Mouse (Mus musculus) ES-Bruce4 (cell line): Measurements from ENCODE around the gene Cd9. TPM values are rescaled to one million over a fixed set of nuclear protein-coding genes. Genes with fewer than 3 reads are reported as not detected.

Experiments used
- H3K27ac ChIP-seq: 2 replicates; pipeline ENCODE4 v1.5.1; 2012; ENCODE audit warnings: low read length, inconsistent platforms; ENCODE audit not compliant: insufficient read depth
- H3K27me3 ChIP-seq: 2 replicates; pipeline ENCODE4 v1.6.1; 2012; ENCODE audit warnings: mild to moderate bottlenecking, low read length, inconsistent platforms; ENCODE audit not compliant: control insufficient read depth, poor library complexity, insufficient read depth, severe bottlenecking
- H3K36me3 ChIP-seq: 2 replicates; pipeline ENCODE4 v1.6.1; 2012; ENCODE audit warnings: inconsistent platforms, mild to moderate bottlenecking, low read length, moderate library complexity; ENCODE audit not compliant: control insufficient read depth, poor library complexity, insufficient read depth, severe bottlenecking
- H3K4me1 ChIP-seq: one replicate; pipeline ENCODE4 v1.8.1; 2011; ENCODE audit warnings: low read length; ENCODE audit not compliant: control insufficient read depth, insufficient read depth
- H3K4me3 ChIP-seq: 2 replicates; pipeline ENCODE4 v1.5.1; 2011; ENCODE audit warnings: low read depth, mild to moderate bottlenecking, low read length
- H3K9ac ChIP-seq: 2 replicates; pipeline ENCODE4 v1.6.1; 2012; ENCODE audit warnings: low read depth, mild to moderate bottlenecking, inconsistent platforms; ENCODE audit not compliant: poor library complexity, severe bottlenecking
- H3K9me3 ChIP-seq: replicated peaks from 2 replicates; pipeline ENCODE4 v1.6.1; 2012; ENCODE audit warnings: mild to moderate bottlenecking, low read length, inconsistent platforms; ENCODE audit not compliant: control insufficient read depth, poor library complexity, insufficient read depth, severe bottlenecking
- CTCF ChIP-seq: IDR thresholded peaks from one replicate; pipeline ENCODE4 v1.8.1; 2011; ENCODE audit warnings: low read depth, low read length
- EP300 ChIP-seq: IDR thresholded peaks from 2 replicates; pipeline ENCODE4 v1.6.1; 2011; ENCODE audit warnings: low read depth, low read length; ENCODE audit not compliant: insufficient read depth
- POLR2A ChIP-seq: IDR thresholded peaks from one replicate; pipeline ENCODE4 v1.8.1; 2011; ENCODE audit warnings: low read length; ENCODE audit not compliant: insufficient read depth
- polyA plus RNA-seq: library from polyadenylated mRNA; stranded (reverse); fragments of >200 nt; gene quantifications from 2 replicates; pipeline ENCODE4 v1.2.4, GENCODE M21; 2011; ENCODE audit warnings: low read depth; ENCODE audit not compliant: missing spikeins, insufficient read depth, insufficient read length

Gene Cd9
- polyA plus RNA-seq, 1 experiment: 417 TPM

DNA sequence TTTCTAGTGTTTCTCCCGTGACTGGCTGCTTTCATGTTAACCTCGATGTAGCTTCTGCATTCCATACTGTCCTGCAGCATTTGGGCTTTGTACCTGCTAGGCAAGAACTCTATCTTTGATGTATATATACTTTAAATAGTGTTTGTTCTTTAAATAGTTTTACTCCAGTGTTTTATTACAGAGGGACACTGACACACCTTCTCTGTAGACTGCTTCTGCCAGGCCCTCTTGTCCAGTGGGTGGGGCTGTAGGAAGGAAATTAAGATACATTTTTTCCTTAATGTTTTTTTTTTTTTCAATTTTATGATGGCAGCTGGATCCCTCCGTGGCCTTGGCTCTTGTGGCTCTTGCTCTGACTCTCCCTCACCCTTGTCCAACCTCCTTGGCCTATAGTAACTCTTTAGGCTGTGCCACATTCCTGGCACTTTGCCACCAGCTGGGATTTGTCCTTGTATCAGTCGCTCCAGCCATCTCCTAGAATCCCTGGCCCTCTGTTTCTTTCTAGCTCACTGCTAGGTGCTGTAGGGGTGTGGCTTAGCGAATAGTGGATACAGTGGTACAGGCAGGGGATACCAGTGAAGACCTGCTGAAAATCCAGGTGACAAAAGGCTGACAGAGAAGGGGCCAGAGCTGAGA is 27.1 kb upstream of the Cd9 start:
- Histone ChIP-seq H3K36me3 (no peaks in the 10 kb centered on the region), H3K4me3 (no peak overlapping the region), H3K4me1 (no peaks in the 10 kb centered on the region), H3K9me3 (no peaks in the 10 kb centered on the region), H3K27me3 (no peaks in the 10 kb centered on the region), H3K27ac (no peak overlapping the region), H3K9ac (no peak overlapping the region)
- TF ChIP-seq CTCF: no peak
- no peak for TF ChIP-seq EP300
- no peak for TF ChIP-seq POLR2A

DNA sequence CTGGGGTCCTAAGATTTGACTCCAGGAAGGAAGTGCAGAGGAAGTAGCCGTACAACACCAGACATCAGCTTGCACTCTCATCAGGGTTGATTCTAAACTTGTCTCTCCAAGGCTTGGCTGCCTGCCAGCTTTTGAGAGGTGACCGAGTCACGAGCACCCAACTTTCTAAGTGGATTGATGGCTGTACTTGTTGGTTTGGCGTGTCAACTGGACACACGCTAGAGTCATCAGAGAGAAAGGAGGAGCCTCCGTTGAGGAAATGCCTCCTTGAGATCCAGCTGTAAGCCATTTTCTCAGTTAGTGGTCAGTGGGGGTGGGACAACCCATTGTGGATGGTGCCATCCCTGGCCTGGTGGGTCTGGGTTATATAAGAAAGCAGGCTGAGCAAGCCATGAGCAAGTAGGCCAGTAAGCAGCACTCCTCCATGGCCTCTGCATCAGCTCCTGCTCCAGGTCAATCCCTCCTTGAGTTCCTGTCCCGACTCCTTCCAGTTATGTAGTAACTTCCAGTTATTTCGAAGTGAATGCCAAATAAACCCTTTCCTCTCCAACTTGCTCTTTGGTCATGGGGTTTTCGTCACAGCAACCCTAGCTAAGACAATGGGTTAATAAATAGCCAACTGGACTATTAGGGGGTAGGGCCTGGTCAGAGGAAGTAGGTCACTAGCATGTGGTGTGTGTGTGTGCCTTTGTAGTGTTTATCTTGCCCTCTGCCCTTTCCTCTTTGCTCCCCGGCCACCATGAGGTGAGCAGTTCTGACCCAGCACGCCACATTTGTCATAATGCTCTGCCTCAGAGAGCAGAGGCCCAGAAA is 21.1 kb upstream of the Cd9 start:
- Histone ChIP-seq H3K27me3 (no peaks in the 10 kb centered on the region), H3K4me3 (no peak overlapping the region), H3K4me1 (no peaks in the 10 kb centered on the region), H3K27ac (no peak overlapping the region), H3K9ac (no peak overlapping the region), H3K36me3 (no peaks in the 10 kb centered on the region), H3K9me3 (no peaks in the 10 kb centered on the region)
- no peak for TF ChIP-seq POLR2A
- no peak for TF ChIP-seq EP300
- no peak for TF ChIP-seq CTCF

DNA sequence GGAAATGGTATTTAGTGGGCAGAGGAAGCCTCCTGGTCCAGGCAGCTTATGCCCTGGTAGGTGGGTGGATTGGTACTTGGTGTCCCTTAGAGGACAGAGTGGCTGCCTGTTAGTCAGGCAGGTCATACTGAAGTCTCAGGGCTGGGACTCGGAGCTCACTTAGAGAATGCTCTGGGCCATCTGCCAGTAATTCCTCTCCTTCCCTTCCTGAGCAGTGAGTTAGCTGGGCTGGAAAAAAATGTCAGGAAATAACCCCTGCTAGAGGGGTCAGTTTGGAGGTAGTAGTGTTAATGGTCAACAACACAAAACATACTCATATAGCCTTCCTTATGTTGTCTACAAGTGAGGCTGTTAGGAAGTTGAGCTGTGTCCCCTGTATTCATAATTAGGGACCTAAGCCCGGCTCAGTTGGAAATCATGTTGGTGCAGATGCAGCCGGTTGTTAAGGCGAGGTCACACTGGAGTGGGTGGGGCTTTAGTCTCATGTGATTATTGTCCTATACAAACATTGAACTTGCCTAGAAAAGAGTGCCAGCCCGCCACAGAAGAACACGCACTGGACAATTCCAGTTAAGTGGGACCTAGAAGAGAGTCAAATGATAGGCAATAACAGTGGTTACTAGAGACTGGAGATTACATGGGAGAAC is 18.5 kb upstream of the Cd9 start:
- Histone ChIP-seq H3K4me3 (no peak overlapping the region), H3K36me3 (no peaks in the 10 kb centered on the region), H3K27me3 (no peaks in the 10 kb centered on the region), H3K4me1 (no peaks in the 10 kb centered on the region), H3K27ac (no peak overlapping the region), H3K9me3 (no peaks in the 10 kb centered on the region), H3K9ac (no peak overlapping the region)
- TF ChIP-seq CTCF (no peak), EP300 (no peak), POLR2A (no peak)

DNA sequence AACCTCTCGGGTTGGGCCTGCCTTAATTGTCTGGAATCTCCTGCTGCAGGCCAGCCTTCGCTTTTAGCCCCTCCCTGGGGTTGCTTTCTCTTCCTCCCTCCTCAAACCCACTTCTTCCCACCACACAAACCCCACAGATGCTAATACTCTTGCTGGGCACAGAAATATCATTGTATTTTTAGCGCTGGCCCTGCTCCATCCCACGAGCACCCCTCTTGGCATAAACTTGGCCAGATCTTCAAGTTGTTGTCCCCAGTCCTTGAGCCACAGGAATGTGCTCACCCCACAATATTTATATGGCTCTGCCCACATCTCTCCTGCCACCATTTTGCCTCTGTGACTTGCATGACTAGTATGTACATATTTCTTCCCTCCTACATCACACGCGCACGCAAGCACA is 16.6 kb upstream of the Cd9 start:
- TF ChIP-seq POLR2A (no peak), CTCF (no peak), EP300 (no peak)
- H3K27ac ChIP-seq: no peak overlapping the region
- H3K9me3 ChIP-seq: no peaks in the 10 kb centered on the region
- H3K27me3 ChIP-seq: no peaks in the 10 kb centered on the region
- no peaks in the 10 kb centered on the region for H3K36me3 ChIP-seq
- H3K9ac ChIP-seq: no peak overlapping the region
- H3K4me1 ChIP-seq: no peaks in the 10 kb centered on the region
- H3K4me3 ChIP-seq: no peak overlapping the region

DNA sequence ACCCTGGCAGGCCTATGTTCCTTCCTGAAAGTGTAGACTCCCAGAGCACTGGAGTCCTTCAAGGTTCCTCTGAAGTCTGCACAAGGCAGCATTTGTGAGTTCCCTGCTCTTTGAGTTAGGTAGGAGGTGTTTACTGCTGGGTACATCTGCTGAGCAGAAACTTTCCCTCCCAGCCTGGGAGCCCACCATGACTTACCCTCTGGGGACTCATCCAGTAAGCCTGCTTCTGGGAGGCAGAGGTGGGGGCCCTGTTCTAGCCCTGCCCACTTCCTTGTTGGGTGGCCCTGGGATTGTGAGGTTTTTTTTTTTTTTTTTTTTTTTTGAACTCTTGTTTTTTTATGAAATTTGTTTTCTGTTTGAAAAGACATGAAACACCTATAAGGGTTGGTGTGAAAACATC is 16.1 kb upstream of the Cd9 start:
- TF ChIP-seq EP300 (no peak), POLR2A (no peak), CTCF (no peak)
- no peak overlapping the region for H3K27ac ChIP-seq
- H3K27me3 ChIP-seq: no peaks in the 10 kb centered on the region

DNA sequence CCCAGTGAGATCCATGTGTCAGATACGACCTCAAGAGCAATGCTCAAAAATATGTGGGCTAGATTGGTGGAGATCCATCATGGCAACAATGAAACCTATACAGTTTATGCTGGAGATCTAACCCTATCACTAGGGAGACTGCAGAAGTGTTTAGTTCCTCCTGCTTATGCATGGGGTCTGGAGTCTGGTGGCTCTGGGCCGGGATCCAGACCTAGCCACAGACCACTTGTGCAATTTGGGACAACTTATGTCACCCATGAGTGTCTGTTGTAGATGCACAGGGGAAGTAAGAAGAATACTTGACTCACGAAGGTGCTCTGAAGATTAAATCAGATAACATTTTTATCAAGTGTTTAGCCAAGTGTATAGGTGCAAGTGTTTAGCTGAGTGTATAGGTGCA is 15.2 kb upstream of the Cd9 start:
- no peak overlapping the region for H3K27ac ChIP-seq
- H3K27me3 ChIP-seq: no peaks in the 10 kb centered on the region
- no peaks in the 10 kb centered on the region for H3K36me3 ChIP-seq
- no peak overlapping the region for H3K4me3 ChIP-seq
- peaks cover 7% of the 10 kb centered on the region for H3K4me1 ChIP-seq
- no peaks in the 10 kb centered on the region for H3K9me3 ChIP-seq
- no peak for TF ChIP-seq POLR2A
- TF ChIP-seq EP300: no peak
- TF ChIP-seq CTCF: no peak
- H3K9ac ChIP-seq: no peak overlapping the region

More for the DNA sequence above, 16.1 kb upstream of the Cd9 start:
- Histone ChIP-seq H3K9me3 (no peaks in the 10 kb centered on the region), H3K4me1 (peaks cover 3% of the 10 kb centered on the region), H3K4me3 (no peak overlapping the region), H3K9ac (no peak overlapping the region), H3K36me3 (no peaks in the 10 kb centered on the region)
